Mouse (Mus musculus): ENCODE results near the gene Mrpl35.
"Not testable (repeated sequence)": the region's sequence is repeated elsewhere in the genome, so short reads cannot be mapped to it uniquely, and the experiment has no call there.

The Mrpl35 gene

GRCm38 (mm10) chr6:71826869-71827268 lies at the start of gene Mrpl35:
Gene Mrpl35, minus strand, starts transcription at chr6:71826969.
- no peak for DNase-seq (ENCODE audit: low read depth, low spot score)

- no peak for DNase-seq (ENCODE audit: low read depth, low spot score)
Measured at GRCm38 (mm10) chr6:71871396-71871795, 44.6 kb upstream of the Mrpl35 start.

GRCm38 (mm10) chr6:71868809-71869208 lies 42.0 kb upstream of the Mrpl35 start:
- DNase-seq (ENCODE audit: low read depth, low spot score): no peak

GRCm38 (mm10) chr6:71867751-71868150 lies 41.0 kb upstream of the Mrpl35 start:
- no peak for DNase-seq (ENCODE audit: low read depth, low spot score)

- not testable (repeated sequence) for DNase-seq (ENCODE audit: low read depth, low spot score)
Measured at GRCm38 (mm10) chr6:71846906-71847305, 20.1 kb upstream of the Mrpl35 start.

- no peak for DNase-seq (ENCODE audit: low read depth, low spot score)
Measured at GRCm38 (mm10) chr6:71840597-71841290, 14.0 kb upstream of the Mrpl35 start.

GRCm38 (mm10) chr6:71839815-71840214 lies 13.0 kb upstream of the Mrpl35 start:
- DNase-seq (ENCODE audit: low read depth, low spot score): no peak

GRCm38 (mm10) chr6:71836811-71837210 lies 10.0 kb upstream of the Mrpl35 start:
- DNase-seq (ENCODE audit: low read depth, low spot score): no peak

GRCm38 (mm10) chr6:71831581-71831960 lies 4.8 kb upstream of the Mrpl35 start:
- peak; percentile 94 for DNase-seq (ENCODE audit: low read depth, low spot score)

- peak; percentile 95 for DNase-seq (ENCODE audit: low read depth, low spot score)
Measured at GRCm38 (mm10) chr6:71830690-71831580, 4.2 kb upstream of the Mrpl35 start, which contains the start of gene Immt. Gene Immt, plus strand, starts transcription at chr6:71831331.

GRCm38 (mm10) chr6:71829768-71830167 lies 3.0 kb upstream of the Mrpl35 start:
- no peak for DNase-seq (ENCODE audit: low read depth, low spot score)

GRCm38 (mm10) chr6:71823961-71824360 lies 2.8 kb downstream of the Mrpl35 start:
- DNase-seq (ENCODE audit: low read depth, low spot score): no peak

GRCm38 (mm10) chr6:71823488-71823887 lies 3.3 kb downstream of the Mrpl35 start:
- DNase-seq (ENCODE audit: low read depth, low spot score): peak; percentile 76

GRCm38 (mm10) chr6:71823085-71823484 lies 3.7 kb downstream of the Mrpl35 start:
- DNase-seq (ENCODE audit: low read depth, low spot score): no peak

- no peak for DNase-seq (ENCODE audit: low read depth, low spot score)
Measured at GRCm38 (mm10) chr6:71819764-71820292, 6.9 kb downstream of the Mrpl35 start.

- DNase-seq (ENCODE audit: low read depth, low spot score): no peak
Measured at GRCm38 (mm10) chr6:71812820-71813219, 13.9 kb downstream of the Mrpl35 start.

- no peak for DNase-seq (ENCODE audit: low read depth, low spot score)
Measured at GRCm38 (mm10) chr6:71809890-71810289, 16.9 kb downstream of the Mrpl35 start.

- no peak for DNase-seq (ENCODE audit: low read depth, low spot score)
Measured at GRCm38 (mm10) chr6:71806713-71807112, 20.1 kb downstream of the Mrpl35 start.

GRCm38 (mm10) chr6:71804061-71804829 lies 22.5 kb downstream of the Mrpl35 start:
- peak; percentile 73 for DNase-seq (ENCODE audit: low read depth, low spot score)

GRCm38 (mm10) chr6:71803609-71804008 lies 23.2 kb downstream of the Mrpl35 start:
- DNase-seq (ENCODE audit: low read depth, low spot score): no peak

GRCm38 (mm10) chr6:71801714-71802094 lies 25.1 kb downstream of the Mrpl35 start:
- DNase-seq (ENCODE audit: low read depth, low spot score): no peak
